Mouse (Mus musculus): ENCODE data around the gene Sypl. TPM values are rescaled to one million over a fixed set of nuclear protein-coding genes. Genes with fewer than 3 reads are reported as not detected.

Gene Sypl
- total and polyA plus RNA-seq, 3 experiments: 13.3 to 110 (median 52.8) TPM

- no peak overlapping the region for H3K9ac ChIP-seq (ENCODE audit: control insufficient read depth, low read depth, low read length, poor library complexity, severe bottlenecking)
- no peaks in the 10 kb centered on the region for H3K9me3 ChIP-seq (replicated peaks; ENCODE audit: insufficient read depth, low read length)
- H3K36me3 ChIP-seq (ENCODE audit: control insufficient read depth in 1 of 2, insufficient read depth in 2 of 2, low read length in 2 of 2): no peaks in the 10 kb centered on the region
- H3K27me3 ChIP-seq (ENCODE audit: control insufficient read depth in 1 of 2, insufficient read depth in 2 of 2, low read length in 2 of 2): peaks cover 0 to 10% of the 10 kb centered on the region in 2 experiments
- H3K79me2 ChIP-seq (ENCODE audit: control insufficient read depth, insufficient read depth, low read length, poor library complexity): no peaks in the 10 kb centered on the region
- H3K4me3 ChIP-seq (ENCODE audit: control insufficient read depth in 1 of 2, insufficient read depth in 1 of 2, low read depth in 2 of 2, low read length in 2 of 2): no peak overlapping the region
- no peak for DNase-seq (ENCODE audit: low read depth, low spot score)
- no peak overlapping the region for H3K27ac ChIP-seq (ENCODE audit: control insufficient read depth, low read depth, low read length)
- no peak for TF ChIP-seq ZKSCAN1 (IDR thresholded peaks at IDR 0.05; ENCODE audit: low read depth, low read length)
- no peak for TF ChIP-seq HCFC1 (IDR thresholded peaks at IDR 0.05; ENCODE audit: low read depth, low read length)
- TF ChIP-seq SIN3A (IDR thresholded peaks at IDR 0.05; ENCODE audit: low read length): no peak
- no peak for TF ChIP-seq POLR2A (IDR thresholded peaks at IDR 0.05; ENCODE audit: control insufficient read depth in 1 of 2, insufficient read depth in 1 of 2, low read depth in 1 of 2, low read length in 2 of 2, poor library complexity in 1 of 2)
- no peak for TF ChIP-seq RCOR1 (IDR thresholded peaks at IDR 0.05; ENCODE audit: low read depth, low read length)
- TF ChIP-seq ZMIZ1 (IDR thresholded peaks at IDR 0.05; ENCODE audit: low read depth, low read length): no peak
- no peak for TF ChIP-seq MYC (IDR thresholded peaks at IDR 0.05; ENCODE audit: low read depth, low read length)
- no peaks in the 10 kb centered on the region; a peak in 1 of 4 replicates for H3K4me1 ChIP-seq (ENCODE audit: control insufficient read depth in 1 of 2, insufficient read depth in 2 of 2, low read length in 2 of 2)
These were observed 40.9 kb upstream of the Sypl start for GRCm38 (mm10) chr12:32912772-32913171.

DNA sequence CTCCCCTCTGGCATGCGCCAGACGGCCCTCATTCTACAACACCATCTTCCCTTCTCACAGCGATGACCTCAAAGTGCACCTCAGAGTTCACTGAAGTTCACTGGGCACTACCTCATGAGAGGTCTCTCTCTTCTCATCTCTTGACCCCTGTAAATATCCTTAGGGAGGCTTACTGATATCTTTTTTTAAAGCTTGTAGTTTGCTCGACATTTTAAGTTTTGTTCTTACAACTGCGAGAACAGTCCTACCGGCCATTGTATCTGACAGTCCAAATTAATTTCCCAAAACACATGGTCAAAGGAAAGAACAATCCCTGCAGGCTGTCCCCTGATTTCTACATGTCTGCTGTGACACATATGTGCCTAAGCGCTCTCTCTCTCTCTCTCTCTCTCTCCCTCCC is 35.0 kb upstream of the Sypl start:
- Histone ChIP-seq H3K4me1 (ENCODE audit: control insufficient read depth in 1 of 2, insufficient read depth in 2 of 2, low read length in 2 of 2) (no peaks in the 10 kb centered on the region), H3K4me3 (ENCODE audit: control insufficient read depth in 1 of 2, insufficient read depth in 1 of 2, low read depth in 2 of 2, low read length in 2 of 2) (no peak overlapping the region), H3K79me2 (ENCODE audit: control insufficient read depth, insufficient read depth, low read length, poor library complexity) (no peaks in the 10 kb centered on the region), H3K27ac (ENCODE audit: control insufficient read depth, low read depth, low read length) (no peak overlapping the region), H3K36me3 (ENCODE audit: control insufficient read depth in 1 of 2, insufficient read depth in 2 of 2, low read length in 2 of 2) (no peaks in the 10 kb centered on the region), H3K27me3 (ENCODE audit: control insufficient read depth in 1 of 2, insufficient read depth in 2 of 2, low read length in 2 of 2) (peaks cover 0 to 9% of the 10 kb centered on the region in 2 experiments), H3K9me3 (replicated peaks; ENCODE audit: insufficient read depth, low read length) (no peaks in the 10 kb centered on the region), H3K9ac (ENCODE audit: control insufficient read depth, low read depth, low read length, poor library complexity, severe bottlenecking) (no peak overlapping the region)
- TF ChIP-seq BHLHE40 (IDR thresholded peaks at IDR 0.05; ENCODE audit: borderline replicate concordance, low read depth, low read length): no peak
- TF ChIP-seq MAZ (IDR thresholded peaks at IDR 0.05; ENCODE audit: low read depth, low read length): no peak
- no peak for TF ChIP-seq MYB (IDR thresholded peaks at IDR 0.05; ENCODE audit: low read depth, low read length)
- no peak for TF ChIP-seq SMC3 (IDR thresholded peaks at IDR 0.05; ENCODE audit: low read depth, low read length)
- no peak for TF ChIP-seq CTCF (IDR thresholded peaks at IDR 0.05 in 2 of 3, conservative IDR thresholded peaks at IDR 0.05 in 1 of 3; ENCODE audit: control insufficient read depth in 1 of 3, insufficient read depth in 1 of 3, low read depth in 2 of 3, low read length in 3 of 3, poor library complexity in 1 of 3, severe bottlenecking in 1 of 3)
- no peak for DNase-seq (ENCODE audit: low read depth, low spot score)

- DNase-seq (ENCODE audit: low read depth, low spot score): no peak
- H3K9me3 ChIP-seq (replicated peaks; ENCODE audit: insufficient read depth, low read length): no peaks in the 10 kb centered on the region
These were observed 34.6 kb upstream of the Sypl start for GRCm38 (mm10) chr12:32919091-32919490.

More at GRCm38 (mm10) chr12:32919091-32919490, 34.6 kb upstream of the Sypl start:
- TF ChIP-seq ETS1 (IDR thresholded peaks at IDR 0.05; ENCODE audit: low read depth, low read length): no peak
- no peak for TF ChIP-seq RAD21 (IDR thresholded peaks at IDR 0.05; ENCODE audit: low read depth, low read length)
- TF ChIP-seq BHLHE40 (IDR thresholded peaks at IDR 0.05; ENCODE audit: borderline replicate concordance, low read depth, low read length): no peak
- no peak for TF ChIP-seq TBP (IDR thresholded peaks at IDR 0.05; ENCODE audit: low read depth, low read length)
- TF ChIP-seq EP300 (IDR thresholded peaks at IDR 0.05; ENCODE audit: low read depth in 1 of 2, low read length in 2 of 2): no peak
- TF ChIP-seq ZMIZ1 (IDR thresholded peaks at IDR 0.05; ENCODE audit: low read depth, low read length): no peak
- no peak for TF ChIP-seq GABPA (IDR thresholded peaks at IDR 0.05; ENCODE audit: low read depth, low read length)
- no peak for TF ChIP-seq USF1 (IDR thresholded peaks at IDR 0.05; ENCODE audit: low read depth, low read length)
- TF ChIP-seq ZNF384 (IDR thresholded peaks at IDR 0.05; ENCODE audit: low read depth, low read length): no peak
- TF ChIP-seq POLR2AphosphoS2 (IDR thresholded peaks at IDR 0.05; ENCODE audit: low read length): no peak
- TF ChIP-seq KAT2A (conservative IDR thresholded peaks at IDR 0.05; ENCODE audit: low read depth, low read length): no peak
- no peak for TF ChIP-seq NELFE (IDR thresholded peaks at IDR 0.05; ENCODE audit: low read depth, low read length)
- Histone ChIP-seq H3K79me2 (ENCODE audit: control insufficient read depth, insufficient read depth, low read length, poor library complexity) (no peaks in the 10 kb centered on the region), H3K4me1 (ENCODE audit: control insufficient read depth in 1 of 2, insufficient read depth in 2 of 2, low read length in 2 of 2) (no peaks in the 10 kb centered on the region), H3K9ac (ENCODE audit: control insufficient read depth, low read depth, low read length, poor library complexity, severe bottlenecking) (no peak overlapping the region), H3K4me3 (ENCODE audit: control insufficient read depth in 1 of 2, insufficient read depth in 1 of 2, low read depth in 2 of 2, low read length in 2 of 2) (no peak overlapping the region), H3K27ac (ENCODE audit: control insufficient read depth, low read depth, low read length) (no peak overlapping the region), H3K36me3 (ENCODE audit: control insufficient read depth in 1 of 2, insufficient read depth in 2 of 2, low read length in 2 of 2) (no peaks in the 10 kb centered on the region), H3K27me3 (ENCODE audit: control insufficient read depth in 1 of 2, insufficient read depth in 2 of 2, low read length in 2 of 2) (peaks cover 0 to 9% of the 10 kb centered on the region in 2 experiments)
